Mouse (Mus musculus) kidney, adult 9 months (tissue): ENCODE measurements at regions not wholly inside any gene's neighbourhood (a gene's known extent, or its start where the extent isn't known, plus 50 kb on each side); places are given as distances from the start of the nearest gene placed in this dataset.
A peak's percentile ranks its signal among the peaks of the same experiment; 100 is the strongest.

Source experiments
- DNase-seq: peaks from one replicate; pipeline ENCODE4 v3.0.0; 2022

DNA sequence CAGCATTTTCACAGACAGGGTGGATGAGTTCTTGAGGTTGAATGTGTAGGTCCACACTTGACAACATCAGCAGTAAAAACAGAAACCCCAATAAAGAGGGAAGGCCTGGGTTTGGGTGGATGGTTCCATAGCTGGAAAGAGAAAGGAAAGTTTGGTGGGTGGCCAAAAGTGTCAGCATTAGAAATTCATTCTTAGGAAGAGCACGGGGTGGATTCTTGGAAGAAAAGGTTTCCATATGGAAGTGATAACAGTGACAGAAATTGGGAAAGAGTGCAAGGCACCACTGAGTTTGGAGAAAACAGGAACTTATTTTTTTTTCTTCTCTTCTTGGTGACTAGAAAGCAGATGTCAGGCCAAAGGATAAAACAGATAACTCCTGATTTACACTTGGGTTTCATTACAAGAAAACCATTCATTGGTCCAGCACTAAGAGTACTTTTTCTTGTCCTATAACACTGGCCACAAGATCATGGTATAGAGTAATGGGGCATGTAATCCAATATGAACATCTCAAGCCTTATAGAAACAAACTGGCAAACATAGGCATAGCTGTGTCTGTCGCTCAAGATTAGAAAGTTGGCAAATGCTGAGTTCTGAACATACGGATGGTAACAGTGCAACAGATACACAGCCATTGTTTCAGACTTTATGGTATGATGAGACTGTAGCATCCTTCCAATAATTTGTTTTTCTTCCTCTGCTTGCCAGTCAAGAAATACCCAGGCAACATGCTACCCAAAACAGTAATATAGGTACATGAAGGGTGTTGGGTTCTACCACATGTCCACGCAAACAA, 209.7 kb upstream of the Pard3b start:
- DNase-seq = no peak

DNA sequence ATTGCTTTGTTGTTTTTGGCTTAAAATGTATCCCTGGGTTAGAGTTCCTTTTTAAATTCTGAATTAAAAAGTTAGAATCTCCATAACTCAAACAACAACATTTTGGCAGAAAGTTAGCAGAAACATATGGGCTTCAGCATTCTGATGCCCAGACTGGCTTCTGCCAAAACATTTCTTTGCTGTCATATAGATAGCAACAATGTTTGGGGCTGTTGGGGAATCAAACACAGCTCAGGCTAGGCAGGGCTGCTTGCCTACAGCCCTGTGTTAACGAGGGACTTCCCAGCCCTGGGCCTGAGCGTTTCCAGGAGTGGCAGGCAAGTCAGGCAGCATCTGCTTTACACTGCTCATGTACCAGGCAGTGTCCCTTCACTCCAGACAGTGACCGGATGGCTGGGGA, 201.0 kb upstream of the Pard3b start:
- DNase-seq = no peak

DNA sequence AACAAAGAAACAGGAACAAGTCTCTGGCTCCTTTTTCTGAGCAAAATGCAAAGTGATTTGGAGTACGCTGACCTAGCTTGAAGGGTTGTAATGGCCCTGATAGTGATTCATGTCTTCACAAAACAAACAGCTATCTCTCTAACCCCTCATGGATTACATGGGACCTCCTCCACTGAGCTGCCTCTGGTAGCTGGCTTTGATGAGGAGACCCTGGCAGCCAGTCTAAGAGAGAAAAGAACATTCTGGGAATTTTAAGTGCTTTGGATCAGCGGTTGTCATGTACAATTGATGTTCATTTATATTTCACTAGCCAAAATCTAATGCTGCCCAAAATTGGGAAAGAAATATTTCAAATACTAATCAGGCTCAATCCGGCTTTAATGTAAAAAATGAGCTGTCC, 177.2 kb upstream of the Pard3b start:
- DNase-seq = peak; percentile 1

DNA sequence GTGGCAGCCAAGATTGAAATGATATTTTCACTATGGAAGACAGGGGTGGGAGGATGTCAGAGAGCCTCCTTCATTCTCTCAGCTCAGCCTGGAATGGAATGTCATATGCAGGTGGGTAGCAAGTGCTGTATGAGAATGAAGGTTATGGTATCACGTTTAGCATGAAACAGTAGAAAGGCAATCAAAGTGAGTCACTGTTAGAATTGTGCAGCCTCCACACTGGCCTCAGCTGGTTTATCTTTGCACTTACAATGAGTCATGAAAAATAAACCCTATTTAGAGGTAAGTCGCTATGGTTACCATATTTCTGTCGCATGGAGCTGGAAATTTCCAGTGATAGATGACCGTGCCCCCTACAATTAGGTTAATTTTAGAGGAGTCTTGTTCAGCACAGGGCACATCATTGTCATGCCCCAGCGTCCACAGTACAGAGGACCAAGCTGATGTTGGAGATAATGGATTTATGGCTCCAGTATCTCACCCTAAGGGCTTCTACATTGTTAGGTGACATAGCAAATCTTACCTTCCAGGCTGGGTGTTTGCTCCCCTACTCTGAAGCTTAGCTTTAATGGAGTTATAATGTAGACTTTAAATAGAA, 167.9 kb upstream of the Pard3b start:
- DNase-seq = no peak

DNA sequence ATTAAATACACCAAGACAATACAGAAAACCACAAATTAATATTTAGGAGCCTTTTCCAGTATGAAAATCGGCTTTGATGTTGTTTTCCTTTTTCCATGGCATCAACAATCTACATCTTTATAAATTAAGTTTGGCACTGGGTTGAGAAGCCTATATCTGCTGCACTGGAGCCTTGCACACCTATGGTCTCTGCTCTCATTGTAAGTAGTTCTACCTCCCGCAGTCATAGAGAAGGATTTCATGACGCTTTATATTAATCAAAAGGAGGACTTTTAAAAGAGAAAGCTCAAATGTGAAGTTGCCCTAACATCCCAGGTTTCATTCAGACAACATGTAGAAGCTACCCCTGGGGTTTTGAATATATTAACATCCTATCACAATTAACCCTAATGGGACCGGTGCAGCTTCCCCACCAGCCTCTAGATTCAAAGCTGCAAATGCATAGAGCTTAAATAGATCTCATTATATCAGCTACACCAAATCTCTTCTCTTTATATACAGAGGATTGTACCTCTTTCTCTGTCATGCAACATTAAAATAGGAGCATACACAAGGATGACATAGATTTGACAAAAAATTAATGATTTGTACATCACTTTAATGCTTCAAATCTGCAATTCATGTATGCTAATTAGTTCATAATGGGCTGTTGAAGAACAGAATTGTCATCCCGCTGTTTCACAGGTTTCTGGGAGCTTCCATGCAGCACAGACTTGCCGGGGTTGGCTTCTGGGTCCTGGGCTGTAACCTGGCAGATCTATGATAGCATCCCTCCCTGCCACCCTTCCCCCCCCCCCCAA, 166.6 kb upstream of the Pard3b start:
- DNase-seq = no peak

DNA sequence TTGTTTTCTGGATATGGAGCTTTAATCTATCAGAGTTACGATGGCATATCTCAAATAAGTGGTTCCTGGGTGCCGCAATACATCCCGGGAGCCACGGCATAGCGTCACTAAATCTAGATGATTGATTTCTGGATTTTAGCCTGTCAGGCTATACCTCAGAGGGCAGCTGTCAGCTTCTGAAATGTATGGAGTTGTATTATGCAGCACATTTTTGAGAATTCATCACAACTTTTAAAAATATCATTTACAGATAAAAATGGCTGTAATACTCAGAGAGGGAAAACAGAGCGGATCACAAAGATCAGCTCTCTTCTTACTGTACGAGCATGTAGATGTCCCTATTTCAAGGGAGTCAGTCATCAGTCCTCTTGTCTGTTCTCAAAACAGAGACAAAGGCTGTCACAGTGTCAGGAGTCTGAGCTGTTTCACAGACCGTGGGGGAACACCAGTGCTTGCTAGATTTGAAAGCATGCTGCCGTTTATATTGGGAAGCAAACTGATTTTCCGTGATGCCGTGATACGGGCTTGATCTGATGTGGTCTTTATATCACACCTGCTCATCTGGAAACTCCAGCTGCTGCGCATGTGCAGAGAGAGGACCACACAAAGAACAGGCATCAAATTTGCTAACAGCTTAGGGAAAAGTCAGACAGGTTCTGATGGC, 165.9 kb upstream of the Pard3b start:
- no peak for DNase-seq

DNA sequence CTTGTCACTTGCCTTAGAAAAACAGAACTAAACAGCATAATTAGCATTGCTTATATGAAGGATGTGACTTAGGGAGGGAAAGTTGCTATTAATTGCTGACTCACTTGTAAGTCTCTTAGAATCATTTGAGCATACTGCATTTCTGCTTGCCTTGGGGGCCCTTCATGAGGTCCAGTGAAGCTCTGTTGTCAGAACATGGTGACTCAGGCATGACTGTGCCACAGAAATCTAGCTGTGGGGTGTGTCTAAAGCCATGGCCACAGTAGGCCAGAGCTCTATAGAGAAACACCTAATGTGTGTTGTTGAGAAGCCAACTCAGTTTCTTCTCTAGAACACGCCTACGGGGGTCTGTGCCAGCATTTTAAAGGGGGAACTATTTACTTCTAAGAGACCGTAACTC, 153.2 kb upstream of the Pard3b start:
- no peak for DNase-seq

DNA sequence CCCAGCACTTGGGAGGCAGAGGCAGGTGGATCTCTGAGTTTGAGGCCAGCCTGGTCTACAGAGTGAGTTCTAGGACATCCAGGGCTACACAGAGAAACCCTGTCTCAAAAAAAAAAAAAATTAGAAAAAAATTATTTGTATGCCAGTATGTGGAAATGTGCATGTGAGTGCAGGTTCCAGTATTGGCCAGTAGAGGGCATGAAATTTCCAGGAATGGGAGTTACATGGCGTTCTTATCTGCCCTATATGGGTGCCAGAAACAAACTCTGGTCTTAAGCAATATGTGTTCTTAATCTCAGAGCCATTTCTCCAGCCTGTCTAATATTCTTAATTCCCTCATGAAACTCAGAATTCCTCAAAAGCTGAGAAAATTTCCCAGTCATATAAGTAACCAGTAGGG, 113.7 kb upstream of the Pard3b start:
- no peak for DNase-seq

DNA sequence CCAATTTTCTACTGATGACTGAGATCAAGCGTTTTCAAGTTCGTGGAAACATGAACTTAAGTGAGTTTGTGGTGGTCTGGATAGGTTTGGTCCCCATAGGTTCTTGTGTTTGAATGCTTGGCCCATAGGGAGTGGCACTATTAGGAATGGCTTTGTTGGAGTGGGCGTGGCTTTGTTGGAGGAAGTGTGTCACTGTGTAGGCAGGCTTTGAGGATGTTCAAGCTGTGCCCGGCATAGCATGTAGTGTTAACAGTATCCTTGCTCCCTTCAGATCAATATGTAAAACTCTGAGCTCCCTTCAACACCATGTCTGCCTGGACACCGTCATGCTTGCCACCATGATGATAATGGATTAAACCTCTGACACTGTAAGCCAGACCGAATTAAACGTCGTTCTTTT, 112.7 kb upstream of the Pard3b start:
- no peak for DNase-seq

DNA sequence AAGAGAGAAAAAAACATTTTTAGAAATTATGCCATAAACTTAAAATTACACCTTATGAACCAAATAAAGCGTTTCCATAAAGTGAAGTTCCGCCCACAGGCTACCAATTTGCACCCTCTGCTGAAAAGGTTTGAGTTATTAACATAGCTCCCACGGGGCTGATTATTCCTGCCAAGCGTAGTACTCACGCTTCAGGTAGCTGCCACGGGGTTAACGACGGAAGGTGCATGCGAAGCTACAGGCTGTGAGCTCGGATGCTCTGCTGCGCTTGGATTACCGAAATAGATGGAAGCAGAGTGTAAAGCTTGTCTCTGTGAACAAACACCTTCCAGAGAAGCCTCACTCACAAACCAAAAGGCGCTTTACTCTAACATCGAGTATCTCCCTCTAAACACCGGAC, 109.9 kb upstream of the Pard3b start:
- DNase-seq = no peak

DNA sequence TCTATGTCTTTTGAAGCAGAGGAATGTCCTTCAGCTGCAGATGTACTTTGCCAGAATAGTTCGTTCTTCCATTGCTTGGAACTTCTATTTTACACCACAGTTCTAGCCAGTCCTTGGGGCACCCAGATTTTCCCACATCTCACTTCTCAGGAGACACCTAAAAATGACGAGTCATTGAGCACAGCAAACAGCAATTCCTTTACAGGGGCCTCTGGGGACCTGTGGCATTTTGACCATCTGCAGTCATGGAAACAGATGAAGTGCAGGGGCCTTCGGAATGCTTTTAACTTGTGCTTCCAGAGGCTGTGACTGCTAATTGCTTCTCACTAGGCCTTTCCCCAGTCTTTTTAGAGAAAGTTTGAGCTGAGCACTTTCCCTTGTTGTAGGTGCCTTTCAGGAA, 108.5 kb upstream of the Pard3b start:
- no peak for DNase-seq

DNA sequence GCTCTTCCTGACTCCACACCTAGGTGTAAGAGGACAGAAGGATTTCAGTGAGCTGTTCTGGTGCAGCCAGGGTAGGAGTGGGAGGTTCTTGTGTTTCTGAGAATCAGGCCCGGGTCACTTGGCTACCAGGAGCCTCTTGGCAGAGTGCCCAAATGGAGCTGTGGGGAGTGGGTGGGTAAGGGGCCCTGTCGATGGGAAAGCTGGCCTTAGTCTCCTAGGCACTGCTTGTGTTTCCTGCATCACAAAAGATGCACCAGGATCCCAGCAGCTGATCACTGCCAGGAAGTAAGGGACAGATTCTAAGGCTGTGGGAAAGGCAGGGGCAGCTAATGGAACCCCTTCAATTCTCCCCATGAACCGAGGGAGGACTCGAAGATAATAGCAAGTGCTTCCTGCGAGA, 107.1 kb upstream of the Pard3b start:
- no peak for DNase-seq

DNA sequence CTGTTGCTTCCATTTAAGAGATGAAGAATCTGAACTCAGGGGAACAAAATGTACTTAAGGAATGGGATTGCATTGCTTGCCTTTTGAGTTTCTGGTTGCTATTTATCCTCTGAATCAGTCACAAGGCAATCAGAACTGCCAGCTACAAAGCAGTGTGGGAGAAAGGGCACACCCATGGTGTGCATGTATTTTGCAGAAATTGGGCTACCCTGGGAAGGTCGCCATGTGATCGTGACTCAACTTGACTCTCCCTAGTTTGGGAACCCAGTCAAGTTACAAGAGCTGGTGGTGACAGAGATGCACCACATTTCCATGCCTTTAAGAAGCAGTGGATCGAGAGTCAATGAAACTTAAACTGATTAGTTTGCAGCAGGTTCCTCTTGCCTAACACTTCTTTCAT, 98.5 kb upstream of the Pard3b start:
- DNase-seq = no peak

DNA sequence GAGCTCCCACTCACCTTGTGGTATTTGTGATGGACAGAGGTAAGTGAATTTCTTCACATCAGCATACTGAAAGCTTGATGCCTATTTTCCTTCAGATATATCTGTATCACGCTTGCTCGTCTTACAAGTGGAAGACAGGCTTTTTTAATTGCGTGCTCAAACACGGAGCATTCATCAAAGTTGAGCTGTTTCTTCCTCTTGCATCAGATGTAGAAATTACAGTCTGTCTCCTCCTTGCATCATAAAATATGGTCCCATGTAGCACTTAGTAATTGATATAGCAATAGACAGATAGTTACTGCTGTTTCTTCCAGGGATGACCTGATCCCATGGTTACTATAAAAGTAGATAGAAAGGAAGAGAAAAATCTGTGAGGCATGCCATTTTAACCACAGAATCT, 97.5 kb upstream of the Pard3b start:
- DNase-seq = no peak

DNA sequence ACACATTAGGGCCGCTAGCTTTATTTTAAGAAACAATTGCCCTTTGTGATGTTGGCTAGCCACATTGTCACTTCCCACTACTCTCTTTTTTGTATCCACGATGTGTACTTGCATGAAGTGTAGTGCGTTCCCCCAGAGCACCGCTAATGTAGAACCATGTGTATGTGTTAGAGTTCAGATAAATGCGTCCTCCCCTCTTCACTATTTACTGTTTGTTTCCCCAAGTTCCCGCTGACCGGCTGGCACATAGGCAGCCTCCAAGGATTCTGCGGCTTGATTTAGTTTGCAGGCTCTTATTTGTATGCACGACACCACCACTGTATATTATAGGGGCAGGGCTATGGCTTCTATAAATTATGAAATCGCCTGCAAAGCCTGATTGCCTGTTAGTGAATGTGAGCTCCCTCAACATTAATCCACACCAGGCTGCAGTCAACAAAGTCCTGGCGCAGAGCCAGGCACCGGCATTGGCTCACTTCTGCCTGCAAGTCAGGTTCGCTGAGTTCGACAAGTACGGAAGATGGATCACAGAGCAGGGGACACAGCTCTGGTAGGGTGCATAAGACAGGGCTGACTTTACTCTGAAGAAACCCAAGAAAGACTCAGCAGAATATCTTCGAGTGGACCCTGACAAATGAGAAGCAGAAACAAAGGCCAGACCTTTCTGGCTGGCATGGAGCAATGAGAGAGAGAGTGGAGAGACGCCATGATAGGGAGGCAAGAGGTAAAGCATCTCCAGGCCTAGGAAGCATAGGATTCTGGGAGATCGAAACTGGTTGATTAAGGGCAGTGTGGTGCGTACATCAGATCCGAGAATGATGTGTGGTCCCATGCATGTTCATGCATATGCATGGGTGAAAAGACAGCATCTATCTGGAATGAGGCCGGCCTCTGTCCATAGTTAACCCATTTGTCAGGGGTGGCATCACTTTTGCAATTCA, 85.8 kb upstream of the Pard3b start:
- DNase-seq = peak; percentile 11

DNA sequence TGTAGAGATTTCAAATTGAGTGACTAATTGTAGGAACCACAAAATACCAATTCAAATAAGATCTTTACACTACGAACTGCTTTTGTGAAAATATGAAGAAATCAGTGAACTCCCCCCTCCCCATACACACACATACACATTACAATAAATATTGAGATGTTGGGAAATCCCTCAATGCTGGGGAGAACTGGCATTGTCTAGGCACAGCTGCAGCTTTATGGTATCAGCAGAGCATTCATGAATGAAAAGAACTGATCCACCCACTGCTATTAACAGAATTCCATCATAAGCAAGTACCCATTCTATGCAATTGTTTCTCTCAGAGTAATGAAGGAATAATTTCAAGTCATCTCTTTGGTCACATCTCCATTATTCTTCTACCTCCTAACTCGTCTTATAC, 79.1 kb upstream of the Pard3b start:
- DNase-seq = no peak

DNA sequence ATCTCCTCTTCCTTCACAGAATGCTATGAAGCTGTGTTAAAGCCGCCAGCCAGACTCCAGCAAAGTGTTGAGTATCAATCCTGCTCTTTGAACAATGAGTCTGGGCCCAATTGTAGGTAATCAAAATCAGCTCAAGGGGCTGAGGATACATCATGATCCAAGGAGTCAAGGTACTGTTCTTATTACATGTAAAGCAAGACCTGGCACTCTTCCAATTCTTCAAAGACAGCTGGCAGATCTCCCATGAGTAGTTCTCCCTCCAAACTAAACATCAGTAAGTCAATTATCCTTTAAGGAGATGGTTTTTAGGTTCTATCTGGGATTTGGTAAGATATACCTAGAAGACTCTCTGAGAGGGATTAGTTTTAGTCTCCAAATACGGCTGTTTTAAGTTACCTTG, 76.5 kb upstream of the Pard3b start:
- DNase-seq = no peak

DNA sequence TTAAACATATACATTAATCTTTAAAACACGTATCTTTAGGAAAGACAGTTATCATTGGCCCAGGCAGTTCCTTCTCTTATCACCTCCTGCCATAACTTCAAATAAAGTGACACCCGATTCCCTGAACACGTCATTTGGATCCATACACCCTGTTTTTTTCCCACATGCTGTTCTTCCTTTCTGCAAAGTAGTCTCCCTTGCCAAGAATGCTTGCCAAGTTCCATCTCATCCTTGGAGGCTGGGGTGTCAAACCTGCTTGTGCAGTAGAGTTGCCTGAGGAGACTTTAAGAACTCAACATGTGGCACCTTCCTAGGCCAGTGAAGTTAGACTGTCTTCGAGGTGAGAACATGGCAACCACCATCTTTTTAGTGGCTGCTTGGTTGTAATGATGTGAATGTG, 73.2 kb upstream of the Pard3b start:
- DNase-seq = no peak

DNA sequence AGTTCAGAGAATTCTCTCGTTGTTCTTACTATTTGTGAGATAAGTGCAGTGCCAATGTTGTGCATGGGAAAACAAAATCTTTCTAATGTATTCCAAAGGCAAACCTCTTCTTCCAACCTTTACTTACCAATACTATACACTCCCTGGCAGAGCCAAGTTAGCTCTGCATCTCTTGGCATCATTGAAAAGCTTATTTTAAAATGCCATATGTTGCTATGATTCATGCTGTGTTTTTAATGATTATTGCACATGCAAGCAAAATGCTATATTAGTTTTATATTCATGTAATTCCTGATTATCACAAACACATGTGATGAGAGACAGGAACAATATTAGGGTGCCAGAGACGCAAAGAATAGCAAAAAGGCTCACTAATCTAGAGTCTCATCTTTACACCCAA, 64.3 kb upstream of the Pard3b start:
- no peak for DNase-seq

DNA sequence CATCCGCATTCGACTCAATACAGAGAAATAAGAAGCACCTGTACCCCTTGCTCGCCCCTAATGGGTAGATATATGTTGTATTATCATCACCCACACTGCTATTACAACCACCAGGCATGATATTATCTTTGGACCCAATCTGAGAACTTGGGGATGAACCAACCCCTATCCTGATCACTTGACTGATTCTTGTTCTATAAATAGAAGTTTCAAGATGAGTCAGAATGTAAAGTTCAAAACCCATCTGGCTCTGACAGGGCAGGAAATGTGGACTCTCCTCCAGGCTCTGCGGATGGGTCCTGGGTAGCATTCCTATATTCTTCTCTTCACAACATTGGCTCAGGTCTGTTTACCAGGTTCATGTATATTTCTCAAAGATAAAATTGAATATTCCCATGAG, 61.9 kb upstream of the Pard3b start:
- no peak for DNase-seq

DNA sequence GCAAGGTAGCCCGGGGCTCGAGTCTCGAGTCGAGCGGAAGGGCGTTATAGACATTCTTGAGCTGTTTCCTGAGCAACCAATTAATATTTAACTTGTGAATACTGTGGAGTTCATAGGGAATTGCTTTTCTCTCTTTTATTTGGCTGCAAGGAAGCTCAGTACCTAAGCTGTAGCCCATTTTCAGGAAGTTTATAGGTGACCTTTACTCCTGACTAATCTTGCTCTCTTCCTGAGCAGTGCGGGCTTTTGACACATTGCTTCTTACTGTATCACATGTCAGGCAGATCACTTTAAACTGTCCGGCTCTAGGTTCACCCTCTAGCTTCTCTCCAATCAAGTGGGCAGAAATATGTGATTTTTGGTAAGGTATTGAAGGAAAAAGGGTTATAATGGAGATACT, 51.4 kb upstream of the Pard3b start:
- peak; percentile 17 for DNase-seq
